Mouse (Mus musculus) forebrain, embryonic 15.5 days (tissue): ENCODE measurements at regions not wholly inside any gene's neighbourhood (a gene's known extent, or its start where the extent isn't known, plus 50 kb on each side); places are given as distances from the start of the nearest gene placed in this dataset.
"Not testable (repeated sequence)": the region's sequence is repeated elsewhere in the genome, so short reads cannot be mapped to it uniquely, and the experiment has no call there.

Experiments used
- ATAC-seq: fragments of 200-750 bp; cut with Nextera tagmentation; replicated peaks from 2 replicates; pipeline ENCODE4 v1.8.0; 2017; ENCODE audit warnings: mild to moderate bottlenecking, moderate TSS enrichment, moderate library complexity
- H3K27ac ChIP-seq: fragments of 300-500 bp; sonication (generic); replicated peaks from 2 replicates; pipeline ENCODE4 v1.5.1; 2015; ENCODE audit warnings: mild to moderate bottlenecking, inconsistent platforms
- H3K27me3 ChIP-seq: fragments of 300-500 bp; sonication (generic); 2 replicates; pipeline ENCODE4 v1.6.1; 2015; ENCODE audit warnings: inconsistent platforms
- H3K36me3 ChIP-seq: fragments of 300-500 bp; sonication (generic); 2 replicates; pipeline ENCODE4 v1.6.1; 2015; ENCODE audit warnings: mild to moderate bottlenecking, inconsistent platforms
- H3K4me1 ChIP-seq: fragments of 300-500 bp; sonication (generic); 2 replicates; pipeline ENCODE4 v1.6.1; 2015; ENCODE audit warnings: inconsistent platforms
- H3K4me2 ChIP-seq: fragments of 300-500 bp; sonication (generic); replicated peaks from 2 replicates; pipeline ENCODE4 v1.6.1; 2015; ENCODE audit warnings: mild to moderate bottlenecking, inconsistent platforms
- H3K4me3 ChIP-seq: fragments of 300-500 bp; sonication (generic); 2 replicates; pipeline ENCODE4 v1.5.1; 2015; ENCODE audit warnings: mild to moderate bottlenecking, inconsistent platforms
- H3K9ac ChIP-seq: fragments of 300-500 bp; sonication (generic); replicated peaks from 2 replicates; pipeline ENCODE4 v1.6.1; 2015; ENCODE audit warnings: mild to moderate bottlenecking, inconsistent platforms
- H3K9me3 ChIP-seq: fragments of 300-500 bp; sonication (generic); 2 replicates; pipeline ENCODE4 v1.6.1; 2016; ENCODE audit warnings: inconsistent platforms
- WGBS: fragments of 180-500 bp; shearing (Covaris S2); methylation state at CpG from one replicate; pipeline ENCODE4 v1.1.7; 2015; ENCODE audit warnings: mixed read lengths; 5-methylcytosine and 5-hydroxymethylcytosine counted together

GRCm38 (mm10) chr5:40441239-40441638, 686.0 kb upstream of the Hs3st1 start:
- Histone ChIP-seq H3K36me3 (no peaks in the 10 kb centered on the region), H3K27me3 (no peaks in the 10 kb centered on the region)

GRCm38 (mm10) chr5:40402721-40403120, 647.4 kb upstream of the Hs3st1 start:
- Histone ChIP-seq H3K36me3 (no peaks in the 10 kb centered on the region), H3K4me3 (no peak overlapping the region), H3K4me1 (0 out of 2 replicates have a peak, but pooled peaks cover 3% of the 10 kb centered on the region), H3K4me2 (no peak overlapping the region), H3K27ac (no peak overlapping the region), H3K9me3 (no peaks in the 10 kb centered on the region), H3K9ac (no peak overlapping the region), H3K27me3 (no peaks in the 10 kb centered on the region)
- no peak for ATAC-seq

More at GRCm38 (mm10) chr5:40441239-40441638, 686.0 kb upstream of the Hs3st1 start:
- H3K9me3 ChIP-seq, result no peaks in the 10 kb centered on the region
- ATAC-seq, result no peak
- no peak overlapping the region for H3K4me2 ChIP-seq
- H3K9ac ChIP-seq, result no peak overlapping the region
- WGBS, result 60% methylated on average over 7 of the region's 7 CpGs
- no peak overlapping the region for H3K27ac ChIP-seq
- H3K4me3 ChIP-seq, result no peak overlapping the region
- H3K4me1 ChIP-seq, result no peaks in the 10 kb centered on the region

GRCm38 (mm10) chr5:40394798-40395197, 639.5 kb upstream of the Hs3st1 start:
- Histone ChIP-seq H3K9ac (no peak overlapping the region), H3K36me3 (no peaks in the 10 kb centered on the region), H3K4me1 (no peaks in the 10 kb centered on the region), H3K4me2 (no peak overlapping the region), H3K27me3 (no peaks in the 10 kb centered on the region), H3K9me3 (no peaks in the 10 kb centered on the region), H3K4me3 (no peak overlapping the region), H3K27ac (no peak overlapping the region)
- 71% methylated on average over 3 of the region's 3 CpGs for WGBS
- no peak for ATAC-seq

GRCm38 (mm10) chr5:40389591-40389990, 634.3 kb upstream of the Hs3st1 start:
- Histone ChIP-seq H3K9ac (no peak overlapping the region), H3K36me3 (no peaks in the 10 kb centered on the region), H3K4me2 (no peak overlapping the region), H3K27me3 (no peaks in the 10 kb centered on the region), H3K4me1 (no peaks in the 10 kb centered on the region), H3K27ac (no peak overlapping the region), H3K9me3 (no peaks in the 10 kb centered on the region), H3K4me3 (no peak overlapping the region)
- no peak for ATAC-seq

GRCm38 (mm10) chr5:40366956-40367355, 611.7 kb upstream of the Hs3st1 start:
- H3K27me3 ChIP-seq, result no peaks in the 10 kb centered on the region
- H3K4me2 ChIP-seq, result no peak overlapping the region
- H3K36me3 ChIP-seq, result no peaks in the 10 kb centered on the region
- H3K9me3 ChIP-seq, result no peaks in the 10 kb centered on the region
- no peaks in the 10 kb centered on the region for H3K4me1 ChIP-seq
- WGBS, result 80% methylated on average over 1 of the region's 1 CpGs
- H3K4me3 ChIP-seq, result no peak overlapping the region
- no peak overlapping the region for H3K9ac ChIP-seq
- H3K27ac ChIP-seq, result no peak overlapping the region
- ATAC-seq, result no peak

- WGBS, result 45% methylated on average over 1 of the region's 1 CpGs
- H3K4me1 ChIP-seq, result no peaks in the 10 kb centered on the region
- ATAC-seq, result no peak
Observed at GRCm38 (mm10) chr5:40331237-40331636, 576.0 kb upstream of the Hs3st1 start.

GRCm38 (mm10) chr5:40308510-40308909, 553.2 kb upstream of the Hs3st1 start:
- H3K4me1 ChIP-seq, result no peaks in the 10 kb centered on the region
- H3K9ac ChIP-seq, result no peak overlapping the region
- no peaks in the 10 kb centered on the region for H3K36me3 ChIP-seq
- WGBS, result 55% methylated on average over 5 of the region's 5 CpGs
- ATAC-seq, result peak; percentile 58; the same call in 1 of the 2 replicates
- H3K27ac ChIP-seq, result no peak overlapping the region
- H3K4me3 ChIP-seq, result no peak overlapping the region
- H3K27me3 ChIP-seq, result no peaks in the 10 kb centered on the region
- H3K9me3 ChIP-seq, result no peaks in the 10 kb centered on the region
- no peak overlapping the region for H3K4me2 ChIP-seq

More at GRCm38 (mm10) chr5:40331237-40331636, 576.0 kb upstream of the Hs3st1 start:
- H3K9ac ChIP-seq, result no peak overlapping the region
- no peaks in the 10 kb centered on the region for H3K9me3 ChIP-seq
- H3K27ac ChIP-seq, result no peak overlapping the region
- no peaks in the 10 kb centered on the region for H3K36me3 ChIP-seq
- no peak overlapping the region for H3K4me2 ChIP-seq
- H3K27me3 ChIP-seq, result no peaks in the 10 kb centered on the region
- no peak overlapping the region for H3K4me3 ChIP-seq

- H3K27ac ChIP-seq, H3K9me3 ChIP-seq, H3K4me2 ChIP-seq, ATAC-seq, H3K27me3 ChIP-seq, H3K36me3 ChIP-seq, H3K4me1 ChIP-seq, H3K9ac ChIP-seq, H3K4me3 ChIP-seq: not testable (repeated sequence)
- 93% methylated on average over 2 of the region's 2 CpGs for WGBS
Observed at GRCm38 (mm10) chr5:40304777-40305176, 549.5 kb upstream of the Hs3st1 start.

- Histone ChIP-seq H3K9ac (no peak overlapping the region), H3K4me2 (no peak overlapping the region), H3K36me3 (no peaks in the 10 kb centered on the region), H3K4me3 (no peak overlapping the region), H3K4me1 (peaks cover 2% of the 10 kb centered on the region; the same call in 1 of the 2 replicates), H3K27me3 (no peaks in the 10 kb centered on the region), H3K27ac (no peak overlapping the region), H3K9me3 (no peaks in the 10 kb centered on the region)
- 4% methylated on average over 3 of the region's 3 CpGs for WGBS
- peak; percentile 82 for ATAC-seq
Observed at GRCm38 (mm10) chr5:40294868-40295693, 539.8 kb upstream of the Hs3st1 start.

- H3K4me1 ChIP-seq, result no peaks in the 10 kb centered on the region
- H3K27ac ChIP-seq, result no peak overlapping the region
- ATAC-seq, result no peak
- no peaks in the 10 kb centered on the region for H3K36me3 ChIP-seq
- H3K4me2 ChIP-seq, result no peak overlapping the region
- H3K9ac ChIP-seq, result no peak overlapping the region
- H3K4me3 ChIP-seq, result no peak overlapping the region
- 40% methylated on average over 2 of the region's 2 CpGs for WGBS
- no peaks in the 10 kb centered on the region for H3K27me3 ChIP-seq
- no peaks in the 10 kb centered on the region for H3K9me3 ChIP-seq
Observed at GRCm38 (mm10) chr5:40282330-40282729, 527.1 kb upstream of the Hs3st1 start.

- H3K27ac ChIP-seq, result no peak overlapping the region
- no peak overlapping the region for H3K9ac ChIP-seq
- H3K4me2 ChIP-seq, result no peak overlapping the region
- WGBS, result 59% methylated on average over 3 of the region's 3 CpGs
- no peaks in the 10 kb centered on the region for H3K9me3 ChIP-seq
- H3K4me1 ChIP-seq, result no peaks in the 10 kb centered on the region
- no peak overlapping the region for H3K4me3 ChIP-seq
- no peaks in the 10 kb centered on the region for H3K27me3 ChIP-seq
- no peak for ATAC-seq
- H3K36me3 ChIP-seq, result no peaks in the 10 kb centered on the region
Observed at GRCm38 (mm10) chr5:40246664-40247063, 491.4 kb upstream of the Hs3st1 start.
